Mouse (Mus musculus): Measurements from ENCODE around the gene Hectd4. TPM values are rescaled to one million over a fixed set of nuclear protein-coding genes. Genes with fewer than 3 reads are reported as not detected.

Gene Hectd4
- polyA plus RNA-seq, 1 experiment from 2014 or later, result 14.9 TPM

GRCm38 (mm10) chr5:121264593-121264992 is 44.6 kb downstream of the Hectd4 start:
- H3K36me3 ChIP-seq, result peaks cover 46% of the 10 kb centered on the region

GRCm38 (mm10) chr5:121266741-121267382 is 46.8 kb downstream of the Hectd4 start:
- Histone ChIP-seq H3K4me3 (no peak overlapping the region), H3K9me3 (no peaks in the 10 kb centered on the region), H3K27me3 (no peaks in the 10 kb centered on the region), H3K4me2 (replicated peaks) (no peak overlapping the region), H3K36me3 (peaks cover 50% of the 10 kb centered on the region), H3K27ac (replicated peaks) (no peak overlapping the region), H3K4me1 (no peaks in the 10 kb centered on the region), H3K9ac (replicated peaks) (no peak overlapping the region)
- ATAC-seq (ENCODE audit: low FRiP score, low read depth), result no peak
- WGBS, result 90% methylated on average over 7 of the region's 7 CpGs

More at GRCm38 (mm10) chr5:121264593-121264992, 44.6 kb downstream of the Hectd4 start:
- H3K27ac ChIP-seq (replicated peaks), result no peak overlapping the region
- H3K4me2 ChIP-seq (replicated peaks), result no peak overlapping the region
- no peak overlapping the region for H3K4me3 ChIP-seq
- H3K9ac ChIP-seq (replicated peaks), result no peak overlapping the region
- no peak for ATAC-seq (ENCODE audit: low FRiP score, low read depth)
- 100% methylated on average over 2 of the region's 2 CpGs for WGBS
- H3K4me1 ChIP-seq, result no peaks in the 10 kb centered on the region
- H3K27me3 ChIP-seq, result no peaks in the 10 kb centered on the region
- H3K9me3 ChIP-seq, result no peaks in the 10 kb centered on the region

GRCm38 (mm10) chr5:121271046-121271445 is 51.0 kb downstream of the Hectd4 start:
- H3K4me2 ChIP-seq (replicated peaks), result no peak overlapping the region
- H3K4me1 ChIP-seq, result no peaks in the 10 kb centered on the region
- H3K27me3 ChIP-seq, result no peaks in the 10 kb centered on the region
- no peak for ATAC-seq (ENCODE audit: low FRiP score, low read depth)
- no peak overlapping the region for H3K27ac ChIP-seq (replicated peaks)
- WGBS, result 90% methylated on average over 7 of the region's 7 CpGs
- no peak overlapping the region for H3K9ac ChIP-seq (replicated peaks)
- H3K36me3 ChIP-seq, result peaks cover 63% of the 10 kb centered on the region
- no peaks in the 10 kb centered on the region for H3K9me3 ChIP-seq
- H3K4me3 ChIP-seq, result no peak overlapping the region

GRCm38 (mm10) chr5:121276808-121277207 is 56.8 kb downstream of the Hectd4 start:
- Histone ChIP-seq H3K36me3 (peaks cover 60% of the 10 kb centered on the region), H3K9ac (replicated peaks) (no peak overlapping the region), H3K9me3 (no peaks in the 10 kb centered on the region), H3K4me1 (no peaks in the 10 kb centered on the region), H3K4me2 (replicated peaks) (no peak overlapping the region), H3K4me3 (no peak overlapping the region), H3K27ac (replicated peaks) (no peak overlapping the region), H3K27me3 (no peaks in the 10 kb centered on the region)
- 89% methylated on average over 1 of the region's 1 CpGs for WGBS
- ATAC-seq (ENCODE audit: low FRiP score, low read depth), result no peak

- no peaks in the 10 kb centered on the region for H3K27me3 ChIP-seq
- peaks cover 58% of the 10 kb centered on the region for H3K36me3 ChIP-seq
- no peak overlapping the region for H3K4me2 ChIP-seq (replicated peaks)
- H3K27ac ChIP-seq (replicated peaks), result no peak overlapping the region
- no peak overlapping the region for H3K4me3 ChIP-seq
- ATAC-seq (ENCODE audit: low FRiP score, low read depth), result no peak
- H3K4me1 ChIP-seq, result no peaks in the 10 kb centered on the region
- H3K9me3 ChIP-seq, result no peaks in the 10 kb centered on the region
- 95% methylated on average over 4 of the region's 4 CpGs for WGBS
- no peak overlapping the region for H3K9ac ChIP-seq (replicated peaks)
Measured at GRCm38 (mm10) chr5:121280456-121280855, 60.4 kb downstream of the Hectd4 start.

- peaks cover 73% of the 10 kb centered on the region for H3K36me3 ChIP-seq
- no peak overlapping the region for H3K4me3 ChIP-seq
- H3K4me1 ChIP-seq, result no peaks in the 10 kb centered on the region
- H3K27ac ChIP-seq (replicated peaks), result no peak overlapping the region
- WGBS, result 93% methylated on average over 9 of the region's 9 CpGs
- no peak overlapping the region for H3K4me2 ChIP-seq (replicated peaks)
- no peak overlapping the region for H3K9ac ChIP-seq (replicated peaks)
- no peaks in the 10 kb centered on the region for H3K9me3 ChIP-seq
- ATAC-seq (ENCODE audit: low FRiP score, low read depth), result no peak
- H3K27me3 ChIP-seq, result no peaks in the 10 kb centered on the region
Measured at GRCm38 (mm10) chr5:121283051-121283450, 63.0 kb downstream of the Hectd4 start.

GRCm38 (mm10) chr5:121284816-121285215 is 64.8 kb downstream of the Hectd4 start:
- Histone ChIP-seq H3K4me1 (no peaks in the 10 kb centered on the region), H3K27me3 (no peaks in the 10 kb centered on the region), H3K9ac (replicated peaks) (no peak overlapping the region), H3K4me3 (no peak overlapping the region), H3K36me3 (peaks cover 77% of the 10 kb centered on the region), H3K27ac (replicated peaks) (no peak overlapping the region), H3K4me2 (replicated peaks) (no peak overlapping the region), H3K9me3 (no peaks in the 10 kb centered on the region)
- 90% methylated on average over 5 of the region's 5 CpGs for WGBS
- ATAC-seq (ENCODE audit: low FRiP score, low read depth), result no peak

- Histone ChIP-seq H3K27ac (replicated peaks) (no peak overlapping the region), H3K4me2 (replicated peaks) (no peak overlapping the region), H3K9ac (replicated peaks) (no peak overlapping the region), H3K4me1 (no peaks in the 10 kb centered on the region), H3K9me3 (no peaks in the 10 kb centered on the region), H3K27me3 (no peaks in the 10 kb centered on the region), H3K4me3 (no peak overlapping the region), H3K36me3 (peaks cover 87% of the 10 kb centered on the region)
- no peak for ATAC-seq (ENCODE audit: low FRiP score, low read depth)
- 93% methylated on average over 2 of the region's 2 CpGs for WGBS
Measured at GRCm38 (mm10) chr5:121287213-121287612, 67.2 kb downstream of the Hectd4 start.

- Histone ChIP-seq H3K4me1 (no peaks in the 10 kb centered on the region), H3K9ac (replicated peaks) (no peak overlapping the region), H3K4me2 (replicated peaks) (no peak overlapping the region), H3K9me3 (no peaks in the 10 kb centered on the region), H3K4me3 (no peak overlapping the region), H3K27ac (replicated peaks) (no peak overlapping the region), H3K36me3 (peaks cover 92% of the 10 kb centered on the region), H3K27me3 (no peaks in the 10 kb centered on the region)
- 96% methylated on average over 3 of the region's 3 CpGs for WGBS
- no peak for ATAC-seq (ENCODE audit: low FRiP score, low read depth)
Measured at GRCm38 (mm10) chr5:121290289-121290688, 70.3 kb downstream of the Hectd4 start.

GRCm38 (mm10) chr5:121292309-121293165 is 72.5 kb downstream of the Hectd4 start:
- whole genome bisulfite sequencing, result 93% methylated on average over 16 of the region's 16 CpGs
- no peak overlapping the region for H3K4me2 ChIP-seq (replicated peaks)

GRCm38 (mm10) chr5:121305009-121305408 is 85.0 kb downstream of the Hectd4 start:
- Histone ChIP-seq H3K27ac (replicated peaks) (no peak overlapping the region), H3K9me3 (no peaks in the 10 kb centered on the region), H3K36me3 (peaks cover 92% of the 10 kb centered on the region), H3K4me2 (replicated peaks) (no peak overlapping the region), H3K9ac (replicated peaks) (no peak overlapping the region), H3K4me3 (no peak overlapping the region), H3K4me1 (no peaks in the 10 kb centered on the region), H3K27me3 (no peaks in the 10 kb centered on the region)
- WGBS, result 92% methylated on average over 7 of the region's 7 CpGs
- ATAC-seq (ENCODE audit: low FRiP score, low read depth), result no peak

More at GRCm38 (mm10) chr5:121292309-121293165, 72.5 kb downstream of the Hectd4 start:
- H3K9me3 ChIP-seq, result no peaks in the 10 kb centered on the region
- H3K27me3 ChIP-seq, result no peaks in the 10 kb centered on the region
- H3K36me3 ChIP-seq, result peaks cover 92% of the 10 kb centered on the region
- no peak overlapping the region for H3K27ac ChIP-seq (replicated peaks)
- no peak overlapping the region for H3K9ac ChIP-seq (replicated peaks)
- H3K4me1 ChIP-seq, result no peaks in the 10 kb centered on the region
- no peak for ATAC-seq (ENCODE audit: low FRiP score, low read depth)
- no peak overlapping the region for H3K4me3 ChIP-seq

GRCm38 (mm10) chr5:121307620-121308019 is 87.6 kb downstream of the Hectd4 start:
- H3K9me3 ChIP-seq, result no peaks in the 10 kb centered on the region
- no peaks in the 10 kb centered on the region for H3K27me3 ChIP-seq
- WGBS, result 80% methylated on average over 3 of the region's 3 CpGs
- H3K27ac ChIP-seq (replicated peaks), result no peak overlapping the region
- H3K4me1 ChIP-seq, result no peaks in the 10 kb centered on the region
- H3K36me3 ChIP-seq, result peaks cover 96% of the 10 kb centered on the region
- H3K4me2 ChIP-seq (replicated peaks), result no peak overlapping the region
- ATAC-seq (ENCODE audit: low FRiP score, low read depth), result no peak
- H3K9ac ChIP-seq (replicated peaks), result no peak overlapping the region
- H3K4me3 ChIP-seq, result no peak overlapping the region

Data from midbrain, embryonic 12.5 days (tissue).